Mouse (Mus musculus): ENCODE measurements around the gene Sidt2.

The Sidt2 gene

DNA sequence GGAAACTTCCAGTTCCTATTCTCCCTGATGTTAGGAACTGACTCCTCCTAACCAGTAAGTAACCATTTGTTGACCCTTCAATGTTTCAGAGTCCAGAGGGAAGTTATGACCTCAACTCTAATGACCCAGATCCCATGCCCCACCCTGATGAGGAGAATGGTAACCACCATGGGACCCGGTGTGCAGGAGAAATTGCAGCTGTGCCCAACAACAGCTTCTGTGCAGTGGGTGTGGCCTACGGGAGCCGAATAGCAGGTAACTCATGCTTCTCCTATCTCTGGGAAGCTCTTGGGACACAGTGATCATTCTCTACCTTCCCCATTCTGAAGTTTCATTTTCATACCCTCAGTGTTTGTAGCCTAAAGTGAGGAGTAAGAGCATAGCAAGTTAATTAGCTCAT lies 44.1 kb downstream of the Sidt2 start:
- DNase-seq (ENCODE audit: low read depth): no peak

DNA sequence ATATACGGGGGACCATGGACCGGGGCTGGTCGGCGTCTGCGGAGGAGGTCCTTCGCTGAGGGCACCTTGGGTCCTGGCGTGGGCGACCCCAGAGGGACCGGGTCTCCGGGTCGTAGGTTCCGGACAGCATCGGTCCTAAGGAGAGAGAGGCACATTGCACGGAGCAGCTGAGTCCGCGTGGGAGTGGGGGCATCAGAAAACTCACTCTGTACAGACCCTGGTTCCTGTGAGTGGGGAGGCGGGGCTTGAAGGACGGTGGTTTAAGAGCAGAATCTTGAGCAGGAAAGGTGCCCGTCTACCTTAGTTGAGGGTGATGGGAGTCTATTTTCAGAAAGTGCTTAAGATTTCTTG lies 48.0 kb downstream of the Sidt2 start:
- peak; percentile 31 for DNase-seq (ENCODE audit: low read depth)

DNA sequence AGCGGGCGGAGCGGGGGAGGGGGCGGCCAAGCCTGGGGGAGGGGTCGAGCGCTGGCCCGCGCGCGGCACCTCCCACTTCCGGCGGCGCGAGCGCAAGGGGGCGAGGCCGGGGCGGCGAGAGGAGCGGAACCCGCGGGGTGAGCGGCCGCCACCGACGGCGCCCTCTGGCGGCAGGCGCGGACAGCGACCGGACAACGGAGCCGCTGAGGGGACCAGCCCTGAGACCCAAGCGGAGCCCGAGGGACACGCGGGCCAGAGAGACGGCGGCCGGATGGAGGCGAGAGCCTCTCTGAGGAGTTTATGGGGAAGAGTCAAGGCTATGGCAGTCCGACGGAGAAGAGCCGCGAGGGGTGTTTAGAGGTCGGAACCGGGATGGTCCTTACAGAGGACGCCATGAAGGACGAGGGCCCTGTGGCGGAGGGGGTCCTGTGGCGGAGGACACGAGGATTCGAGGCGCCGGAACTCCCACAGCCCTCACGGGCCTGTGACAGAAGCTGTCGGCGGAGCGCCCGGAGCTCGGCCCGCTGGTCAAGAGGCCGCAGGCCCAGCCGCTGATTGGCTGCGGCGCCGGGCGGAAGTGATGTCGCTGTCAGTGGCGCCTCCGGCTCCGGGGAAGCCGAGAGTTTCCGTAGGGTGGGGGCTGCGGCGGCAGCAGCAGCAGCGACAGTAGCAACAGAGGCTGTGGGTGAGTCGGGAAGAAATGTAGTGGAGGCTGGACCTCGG lies 48.5 kb downstream of the Sidt2 start, which contains the start of the genes Pcsk7 and Rnf214:
Gene Pcsk7, plus strand, starts transcription at position 143 of the 723 bp plus-strand sequence.
Gene Rnf214, minus strand, starts transcription at position 557 of the 723 bp plus-strand sequence.
- peak; percentile 91 for DNase-seq (ENCODE audit: low read depth)

DNA sequence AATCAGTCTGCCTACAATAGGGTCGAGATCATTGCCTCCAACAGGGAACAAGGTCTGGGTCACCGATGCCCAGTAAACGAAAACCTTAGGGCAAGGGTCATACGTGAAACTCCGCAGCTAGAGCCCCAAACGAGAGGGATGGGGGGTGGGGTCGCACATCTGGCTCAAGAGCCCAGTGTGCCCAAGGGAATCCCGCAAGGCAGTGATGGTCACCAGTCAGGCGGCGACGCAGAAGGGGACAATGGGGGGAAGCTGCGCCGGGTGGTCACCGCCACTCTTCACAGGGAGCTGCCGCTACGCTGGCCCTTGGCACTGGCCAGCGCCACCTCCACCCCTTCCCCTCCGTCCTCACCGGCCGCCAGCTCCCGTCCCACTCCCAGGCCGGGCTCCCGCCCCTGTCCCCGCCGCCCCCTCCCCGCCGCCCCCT lies 49.2 kb downstream of the Sidt2 start:
- DNase-seq (ENCODE audit: low read depth): no peak

DNA sequence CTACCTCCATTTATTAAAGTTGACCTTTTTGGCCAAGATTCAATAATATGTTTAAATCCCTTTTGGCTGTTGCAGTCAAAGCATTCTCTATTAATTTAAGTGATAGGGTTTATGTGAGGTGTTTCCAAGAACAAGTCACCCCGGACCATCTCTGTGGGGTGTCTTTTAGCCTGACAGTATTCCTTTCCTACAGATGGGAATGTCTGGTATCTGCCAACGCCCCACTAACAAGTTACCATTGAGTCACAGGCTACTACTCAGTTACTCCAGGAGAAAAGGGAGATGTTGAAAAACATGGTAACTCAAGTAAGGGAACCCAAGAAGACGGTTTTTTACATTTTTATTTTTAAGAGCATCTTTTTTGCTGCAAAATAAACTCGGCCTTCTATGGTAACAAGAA lies 49.9 kb downstream of the Sidt2 start:
- no peak for DNase-seq (ENCODE audit: low read depth)

DNA sequence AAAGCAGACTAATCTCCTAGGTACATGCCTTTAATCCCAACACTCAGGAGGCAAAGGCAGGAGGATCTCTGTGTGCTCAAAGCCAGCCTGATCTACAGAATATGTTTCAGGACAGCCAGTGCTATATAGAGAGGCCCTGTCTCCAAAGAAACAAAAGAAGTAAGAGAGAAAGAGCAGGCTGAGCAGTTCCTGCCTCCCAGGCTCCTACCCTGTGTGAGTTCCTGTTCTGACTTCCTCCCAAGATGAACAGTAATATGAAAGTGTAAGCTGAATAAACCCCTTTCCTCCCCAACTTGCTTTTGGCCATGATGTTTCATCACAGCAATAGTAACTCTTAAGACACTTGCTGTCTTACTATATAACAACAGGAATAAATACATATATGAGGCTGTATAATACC lies 61.4 kb downstream of the Sidt2 start:
- DNase-seq (ENCODE audit: low read depth): no peak
